Mouse (Mus musculus): ENCODE results near the gene Olfr222.

Gene Olfr222

GRCm38 (mm10) chr11:59540123-59540522, 35.9 kb downstream of the Olfr222 start:
- no peak for DNase-seq (ENCODE audit: low spot score)

GRCm38 (mm10) chr11:59538387-59538786, 37.6 kb downstream of the Olfr222 start:
- DNase-seq (ENCODE audit: low spot score), result peak; percentile 81

DNA sequence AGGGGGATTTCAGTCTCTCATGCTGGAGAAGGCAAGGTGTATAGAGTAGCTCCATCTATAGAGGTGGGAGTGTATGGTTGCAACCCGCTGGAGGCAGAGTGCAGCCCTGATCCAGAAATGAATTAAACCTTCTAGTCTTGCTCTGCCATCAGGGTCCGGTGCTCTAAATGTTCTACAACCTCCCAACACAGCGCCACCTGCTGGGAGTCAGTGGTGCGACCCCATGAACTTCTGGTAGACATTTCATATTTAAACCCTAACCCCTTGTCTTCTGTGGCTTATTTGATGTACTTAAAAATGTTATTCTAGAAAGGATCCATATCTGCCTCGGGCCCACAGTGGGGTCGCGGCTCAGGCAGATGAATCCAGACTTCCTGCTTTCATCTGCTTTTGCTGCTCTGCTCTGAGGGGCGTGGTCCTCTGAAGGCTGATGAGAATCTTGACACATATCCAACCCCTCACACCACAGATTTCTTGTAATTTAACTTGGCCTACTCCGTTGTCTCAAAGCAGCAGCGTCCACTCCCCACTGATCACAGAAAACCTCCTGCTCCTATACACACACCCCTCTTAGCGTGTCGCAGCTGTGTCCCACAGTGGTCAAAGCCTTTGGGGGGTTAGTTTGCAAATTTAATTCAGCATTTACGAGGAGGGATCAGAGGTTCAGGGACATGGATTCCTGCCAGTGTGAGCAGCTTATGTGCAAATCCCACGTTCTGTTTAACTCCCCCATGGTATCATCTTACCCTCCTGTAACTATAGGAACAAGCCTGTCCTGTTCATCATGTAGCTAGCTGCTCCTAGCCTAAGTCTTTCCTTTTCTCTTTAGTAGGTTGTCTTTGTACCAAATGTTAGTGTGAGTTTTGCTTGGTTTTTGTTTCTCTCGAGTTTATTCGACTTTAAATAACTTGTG, 38.6 kb downstream of the Olfr222 start:
- no peak for DNase-seq (ENCODE audit: low spot score)

GRCm38 (mm10) chr11:59531562-59531961, 44.5 kb downstream of the Olfr222 start:
- no peak for DNase-seq (ENCODE audit: low spot score)

GRCm38 (mm10) chr11:59530870-59531535, 45.0 kb downstream of the Olfr222 start:
- no peak for DNase-seq (ENCODE audit: low spot score)

DNA sequence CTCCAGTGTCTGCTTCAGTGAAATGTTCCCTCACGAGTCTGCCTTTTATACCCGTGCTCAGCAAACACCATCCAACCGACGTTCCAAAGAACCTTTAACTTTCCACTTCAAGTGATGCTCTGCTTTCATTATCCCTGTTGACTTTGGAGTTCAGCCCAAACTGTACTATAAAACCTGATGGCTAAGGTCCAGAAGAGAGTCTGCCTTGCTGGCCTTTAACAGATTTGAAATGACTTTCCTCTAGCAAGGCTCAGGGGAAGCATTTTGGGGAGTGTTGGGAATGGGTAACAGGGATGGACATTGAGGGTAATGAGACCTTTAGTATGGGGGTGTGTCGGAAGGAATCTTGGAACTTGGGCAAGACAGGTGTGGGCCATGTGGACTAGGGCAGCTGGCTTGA, 45.8 kb downstream of the Olfr222 start:
- no peak for DNase-seq (ENCODE audit: low spot score)

GRCm38 (mm10) chr11:59526472-59527080, 49.5 kb downstream of the Olfr222 start, which contains the start of gene Zkscan17:
Gene Zkscan17, minus strand, starts transcription at chr11:59526751.
- peak; percentile 28 for DNase-seq (ENCODE audit: low spot score)

- DNase-seq (ENCODE audit: low spot score), result peak; percentile 86
Measured at GRCm38 (mm10) chr11:59525237-59525636, 50.8 kb downstream of the Olfr222 start.

DNA sequence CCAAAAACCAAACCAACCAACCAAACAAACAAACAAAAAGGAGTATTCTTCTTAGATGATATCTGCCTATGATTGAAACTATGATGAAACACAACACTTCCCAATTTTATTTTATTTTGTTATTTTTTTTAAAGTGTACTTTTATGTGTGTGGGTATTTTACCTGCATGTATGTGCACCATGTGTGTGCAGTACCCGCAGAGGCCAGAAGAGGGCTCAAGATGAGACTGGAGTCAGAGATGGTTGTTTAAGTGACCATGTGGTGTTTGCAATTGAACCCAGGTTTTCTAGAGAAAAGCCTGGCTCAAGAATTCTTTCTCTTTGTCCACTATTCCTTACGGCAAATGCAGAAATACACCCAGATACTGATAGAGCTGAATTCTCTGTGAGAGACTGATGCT, 51.9 kb downstream of the Olfr222 start:
- DNase-seq (ENCODE audit: low spot score), result no peak

Data from adipocyte (in vitro differentiated cells).